Mouse (Mus musculus): ENCODE measurements around the gene Aurka.

The Aurka gene

DNA sequence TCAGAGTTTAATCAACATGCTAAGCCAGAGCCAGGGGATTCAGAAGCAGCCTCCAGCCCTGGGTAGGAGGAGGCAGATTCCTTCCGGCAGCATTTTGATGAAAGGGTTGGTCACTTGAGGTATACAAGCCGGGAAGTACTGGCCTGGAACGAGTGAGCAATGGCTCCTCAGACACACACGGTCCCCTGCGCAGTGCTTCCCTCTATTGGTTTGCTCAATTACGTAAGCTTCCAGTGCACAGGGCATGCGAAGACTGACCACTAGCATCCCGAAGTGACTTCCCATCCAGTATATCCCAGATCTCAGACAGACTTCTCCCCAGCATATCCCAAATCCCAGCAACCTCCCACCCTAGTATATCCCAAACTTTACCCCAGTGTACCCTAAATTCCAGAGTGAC lies 42.1 kb downstream of the Aurka start:
- DNase-seq = no peak

DNA sequence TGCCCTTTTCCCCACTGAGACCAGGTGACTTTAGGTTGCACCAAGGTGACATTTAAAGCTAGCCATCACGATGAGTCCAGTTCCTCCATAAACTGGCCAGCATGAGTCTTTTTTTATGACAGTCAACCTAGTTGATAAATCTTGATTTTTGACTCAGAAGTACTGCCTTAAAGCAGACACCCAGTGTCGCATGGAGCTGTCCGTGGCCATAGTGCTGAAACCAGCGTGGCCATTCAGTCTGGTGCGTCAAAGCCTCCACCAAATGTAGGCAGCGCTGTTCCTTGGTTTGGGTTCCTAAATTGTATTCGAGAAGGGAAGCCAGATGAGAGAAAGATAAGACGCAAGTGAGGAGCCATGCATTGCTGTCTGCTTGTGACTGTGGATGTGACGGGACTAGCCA lies 49.5 kb downstream of the Aurka start:
- DNase-seq = peak; percentile 60

DNA sequence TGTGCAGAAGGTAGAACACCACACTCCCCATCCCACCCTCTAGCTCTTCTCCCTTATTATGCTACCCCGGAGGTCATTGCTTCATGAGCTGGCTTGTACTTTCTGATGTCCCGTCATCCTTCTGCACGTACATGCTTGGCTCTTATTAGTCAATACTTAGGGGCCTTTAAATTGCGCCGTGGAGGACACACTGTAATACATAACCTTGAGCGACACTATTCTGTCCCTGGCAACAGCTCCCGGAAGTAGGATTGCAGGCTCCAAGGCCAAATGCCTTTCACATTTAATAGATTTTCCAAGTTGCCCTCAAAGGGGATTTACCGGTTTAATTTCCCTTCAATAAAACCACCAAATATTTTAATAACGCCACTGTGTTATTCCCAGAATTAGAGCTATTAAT lies 58.6 kb downstream of the Aurka start:
- DNase-seq = no peak

DNA sequence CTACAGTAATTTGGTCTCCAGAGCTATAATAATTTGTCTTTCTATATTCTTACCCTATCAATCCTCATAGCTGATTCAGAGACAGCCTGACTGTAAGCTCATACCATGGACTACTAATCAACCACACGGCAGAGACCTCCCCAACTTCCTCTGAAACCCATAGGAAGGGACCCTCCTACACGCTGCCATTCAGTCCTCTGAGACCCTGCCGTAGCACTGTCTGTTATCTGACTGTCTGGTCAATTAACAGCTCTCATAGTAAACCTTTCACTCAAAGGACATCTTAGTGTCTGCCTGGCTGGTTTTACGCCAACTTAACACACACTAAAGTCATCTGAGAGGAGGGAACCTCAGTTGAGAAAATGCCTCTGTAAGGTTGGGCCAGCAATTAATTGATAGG lies 63.8 kb downstream of the Aurka start:
- DNase-seq = no peak

Measured in lung, postnatal 36 days (tissue).